Mouse (Mus musculus) midbrain, embryonic 11.5 days (tissue): ENCODE data around the gene Slc35e3. TPM values are rescaled to one million over a fixed set of nuclear protein-coding genes. Genes with fewer than 3 reads are reported as not detected.
A peak's percentile ranks its signal among the peaks of the same experiment; 100 is the strongest.
"Not testable (repeated sequence)": the region's sequence is repeated elsewhere in the genome, so short reads cannot be mapped to it uniquely, and the experiment has no call there.

Experiments
- ATAC-seq: fragments of 200-750 bp; cut with Nextera tagmentation; 2 replicates; pipeline ENCODE4 v1.8.0; 2017; ENCODE audit warnings: moderate TSS enrichment, moderate library complexity; ENCODE audit not compliant: low FRiP score
- DNase-seq: peaks from one replicate; pipeline ENCODE4 v3.0.0; 2015; ENCODE audit warnings: low spot score; ENCODE audit errors: missing footprints
- H3K27ac ChIP-seq: fragments of 300-500 bp; sonication (generic); 2 replicates; pipeline ENCODE4 v1.5.1; 2014; ENCODE audit warnings: low read depth, low read length
- H3K27me3 ChIP-seq: fragments of 300-500 bp; sonication (generic); 2 replicates; pipeline ENCODE4 v1.6.1; 2014; ENCODE audit warnings: mild to moderate bottlenecking, low read length, moderate library complexity, mixed read lengths; ENCODE audit not compliant: control insufficient read depth, insufficient read depth
- H3K36me3 ChIP-seq: fragments of 300-500 bp; sonication (generic); 2 replicates; pipeline ENCODE4 v1.6.1; 2014; ENCODE audit warnings: mild to moderate bottlenecking, low read length, moderate library complexity, mixed read lengths; ENCODE audit not compliant: control insufficient read depth, insufficient read depth
- H3K4me1 ChIP-seq: fragments of 300-500 bp; sonication (generic); 2 replicates; pipeline ENCODE4 v1.6.1; 2014; ENCODE audit warnings: low read length; ENCODE audit not compliant: control insufficient read depth, insufficient read depth
- H3K4me2 ChIP-seq: fragments of 300-500 bp; sonication (generic); 2 replicates; pipeline ENCODE4 v1.6.1; 2014; ENCODE audit warnings: mild to moderate bottlenecking, moderate library complexity
- H3K4me3 ChIP-seq: fragments of 300-500 bp; sonication (generic); 2 replicates; pipeline ENCODE4 v1.5.1; 2014; ENCODE audit warnings: low read depth, low read length
- H3K9ac ChIP-seq: fragments of 300-500 bp; sonication (generic); 2 replicates; pipeline ENCODE4 v1.6.1; 2014; ENCODE audit warnings: low read length
- H3K9me3 ChIP-seq: fragments of 300-500 bp; sonication (generic); 2 replicates; pipeline ENCODE4 v1.6.1; 2016; ENCODE audit warnings: low read length; ENCODE audit not compliant: control insufficient read depth
- WGBS: fragments of 180-500 bp; shearing (Covaris S2); extraction: QIAGEN DNeasy Blood & Tissue Kit; methylation state at CpG from one replicate; pipeline ENCODE4 v1.1.7; 2014; 5-methylcytosine and 5-hydroxymethylcytosine counted together
- polyA plus RNA-seq: library from polyadenylated mRNA; unstranded; fragments of >200 nt; fragmentation: Nextera tagmentation; extraction: Ambion mirVana; gene quantifications from 2 replicates; pipeline ENCODE4 v1.2.1, GENCODE M21; 2014

Gene Slc35e3
- polyA plus RNA-seq, 1 experiment from 2014 or later, result 21.4 TPM

DNA sequence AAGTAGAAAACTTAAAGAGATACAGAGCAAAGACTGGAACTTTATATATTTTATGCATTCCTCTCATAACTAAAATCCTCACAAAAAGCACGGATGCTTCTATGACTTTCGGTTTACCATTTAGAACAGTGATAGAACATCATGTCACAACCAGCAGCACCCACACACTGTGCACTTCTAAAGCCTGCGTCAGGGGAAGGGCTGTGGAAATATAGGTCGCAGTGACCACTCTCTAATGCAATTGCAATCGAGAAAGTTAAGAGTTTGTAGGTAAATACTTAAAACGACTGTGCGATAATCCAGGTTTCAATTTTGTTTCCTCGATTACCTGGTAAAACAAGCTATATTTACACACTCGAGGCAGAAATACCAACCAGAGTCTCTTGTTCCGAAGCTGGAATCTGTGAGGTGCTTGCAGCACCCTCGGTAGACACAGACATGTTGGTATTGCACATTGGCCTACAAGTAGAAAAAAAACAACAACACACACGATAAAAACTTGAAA is 36.8 kb downstream of the Slc35e3 start:
- H3K27ac ChIP-seq, result no peak overlapping the region
- ATAC-seq (no peak), DNase-seq (no peak)
- peaks cover 12% of the 10 kb centered on the region; the same call in 1 of the 2 replicates for H3K4me1 ChIP-seq
- peak overlapping the region; percentile 85 for H3K4me2 ChIP-seq
- WGBS, result 60% methylated on average over 12 of the region's 12 CpGs
- peaks cover 6% of the 10 kb centered on the region for H3K36me3 ChIP-seq
- H3K4me3 ChIP-seq, result peak overlapping the region; percentile 75
- H3K9ac ChIP-seq, result peak overlapping the region; percentile 99
- no peaks in the 10 kb centered on the region for H3K9me3 ChIP-seq
- no peaks in the 10 kb centered on the region for H3K27me3 ChIP-seq

DNA sequence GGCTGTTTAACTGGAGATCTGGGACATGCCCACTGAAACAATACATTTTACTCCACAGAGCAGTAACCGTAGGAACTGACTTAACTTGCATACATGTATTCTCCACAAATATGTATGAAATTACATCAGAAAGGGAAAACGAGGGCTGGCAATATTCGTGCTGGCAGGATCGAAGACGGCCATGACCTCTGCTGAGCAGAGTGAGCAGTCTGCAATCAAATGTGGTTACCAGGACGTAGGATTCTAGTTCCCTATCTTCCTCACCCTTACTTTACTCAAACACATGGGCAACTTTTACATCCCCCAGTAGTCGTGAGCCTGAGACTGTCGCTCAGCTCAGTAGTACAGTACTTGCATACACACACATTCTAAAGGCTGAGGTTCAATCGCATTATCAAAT is 37.3 kb downstream of the Slc35e3 start:
- H3K27me3 ChIP-seq, result no peaks in the 10 kb centered on the region
- H3K9ac ChIP-seq, result no peak overlapping the region
- 91% methylated on average over 9 of the region's 9 CpGs for WGBS
- H3K9me3 ChIP-seq, result no peaks in the 10 kb centered on the region
- H3K36me3 ChIP-seq, result peaks cover 8% of the 10 kb centered on the region
- peaks cover 12% of the 10 kb centered on the region; the same call in 1 of the 2 replicates for H3K4me1 ChIP-seq
- H3K4me3 ChIP-seq, result peak overlapping the region; percentile 75
- H3K4me2 ChIP-seq, result peak overlapping the region; percentile 85
- no peak overlapping the region for H3K27ac ChIP-seq
- DNase-seq (no peak), ATAC-seq (no peak)

DNA sequence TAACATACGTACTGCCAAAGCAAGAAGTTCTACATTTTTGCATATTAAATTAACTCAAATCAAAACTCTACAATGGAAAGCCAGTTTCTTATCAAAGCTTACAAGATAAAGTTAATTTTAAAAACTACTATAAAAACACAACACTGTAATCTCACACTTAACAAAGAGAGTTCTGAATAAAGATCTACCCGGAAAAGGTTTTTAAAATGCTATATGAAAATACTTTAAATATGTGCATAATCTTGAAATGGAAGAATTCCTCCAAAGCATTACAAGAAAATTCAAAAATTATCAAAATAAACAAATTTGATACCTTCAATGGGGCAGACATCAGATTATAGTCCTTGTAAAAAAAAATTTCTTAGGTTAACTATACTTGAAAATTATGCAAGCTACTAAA is 37.8 kb downstream of the Slc35e3 start:
- H3K9me3 ChIP-seq, result no peaks in the 10 kb centered on the region
- 98% methylated on average over 2 of the region's 2 CpGs for WGBS
- no peaks in the 10 kb centered on the region for H3K27me3 ChIP-seq
- DNase-seq, result no peak
- no peak overlapping the region for H3K27ac ChIP-seq
- H3K36me3 ChIP-seq, result peaks cover 12% of the 10 kb centered on the region
- peaks cover 12% of the 10 kb centered on the region; the same call in 1 of the 2 replicates for H3K4me1 ChIP-seq
- no peak overlapping the region for H3K4me3 ChIP-seq
- ATAC-seq, result no peak
- H3K9ac ChIP-seq, result no peak overlapping the region
- no peak overlapping the region for H3K4me2 ChIP-seq

DNA sequence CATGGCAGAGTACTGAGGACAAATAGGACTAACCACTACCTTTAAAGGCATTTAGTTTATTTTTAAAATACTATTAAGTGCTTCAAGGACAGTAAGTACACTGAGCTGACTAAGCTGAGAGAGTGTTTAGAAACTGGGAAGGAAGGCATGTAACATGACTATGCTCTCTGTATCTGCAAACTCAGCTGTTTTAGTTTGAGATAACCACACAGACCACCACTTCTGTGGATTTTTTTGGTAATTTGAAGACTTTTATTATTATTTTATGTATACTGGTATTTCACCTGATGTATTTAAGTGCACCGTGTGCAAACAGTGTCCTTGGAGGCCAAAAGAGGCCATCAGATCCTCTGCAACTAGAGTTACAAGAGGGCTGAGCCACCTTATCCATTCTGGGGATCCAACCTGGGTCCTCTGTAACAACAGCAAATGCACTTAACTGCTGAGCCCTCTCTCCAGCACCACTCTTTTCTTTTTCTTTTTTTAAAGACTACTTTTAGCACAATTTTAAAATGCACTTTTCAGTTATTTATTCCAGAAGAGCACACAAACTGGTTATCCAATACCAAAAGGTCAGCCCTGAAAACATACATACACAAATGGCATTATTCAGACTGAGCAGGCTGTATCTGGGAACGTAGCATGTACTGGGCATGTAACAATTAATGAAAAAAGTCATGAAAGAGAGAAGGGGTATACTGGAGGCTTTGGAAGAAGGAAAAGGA is 38.9 kb downstream of the Slc35e3 start:
- Histone ChIP-seq H3K9ac (no peak overlapping the region), H3K36me3 (peaks cover 13% of the 10 kb centered on the region), H3K4me2 (no peak overlapping the region), H3K27me3 (no peaks in the 10 kb centered on the region), H3K9me3 (no peaks in the 10 kb centered on the region), H3K4me3 (no peak overlapping the region), H3K27ac (no peak overlapping the region), H3K4me1 (peaks cover 12% of the 10 kb centered on the region; the same call in 1 of the 2 replicates)
- ATAC-seq (no peak), DNase-seq (no peak)
- WGBS, result 91% methylated on average over 2 of the region's 2 CpGs

DNA sequence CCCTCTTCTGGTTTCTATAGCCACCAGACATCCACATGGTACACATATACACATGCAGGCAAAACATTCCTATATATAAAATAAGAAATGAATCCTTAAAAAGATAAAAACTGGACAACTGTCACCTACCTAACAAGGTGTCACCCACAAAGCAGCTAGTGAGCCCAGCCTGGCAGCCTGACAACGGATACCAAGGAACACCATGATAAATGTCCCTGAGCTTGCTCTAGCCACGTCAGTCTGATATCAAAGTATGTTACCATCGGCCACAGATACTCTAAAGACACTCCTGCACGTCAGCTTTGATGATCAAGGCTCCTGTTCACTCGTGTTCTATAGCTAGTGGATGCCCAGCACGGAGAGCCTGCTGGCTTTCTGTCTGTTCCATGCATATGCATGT is 39.7 kb downstream of the Slc35e3 start:
- Histone ChIP-seq H3K4me3 (no peak overlapping the region), H3K9me3 (no peaks in the 10 kb centered on the region), H3K4me2 (no peak overlapping the region), H3K27ac (no peak overlapping the region), H3K36me3 (peaks cover 19% of the 10 kb centered on the region), H3K27me3 (no peaks in the 10 kb centered on the region), H3K4me1 (peaks cover 12% of the 10 kb centered on the region; the same call in 1 of the 2 replicates), H3K9ac (no peak overlapping the region)
- ATAC-seq, result no peak
- WGBS, result 90% methylated on average over 6 of the region's 6 CpGs
- no peak for DNase-seq

DNA sequence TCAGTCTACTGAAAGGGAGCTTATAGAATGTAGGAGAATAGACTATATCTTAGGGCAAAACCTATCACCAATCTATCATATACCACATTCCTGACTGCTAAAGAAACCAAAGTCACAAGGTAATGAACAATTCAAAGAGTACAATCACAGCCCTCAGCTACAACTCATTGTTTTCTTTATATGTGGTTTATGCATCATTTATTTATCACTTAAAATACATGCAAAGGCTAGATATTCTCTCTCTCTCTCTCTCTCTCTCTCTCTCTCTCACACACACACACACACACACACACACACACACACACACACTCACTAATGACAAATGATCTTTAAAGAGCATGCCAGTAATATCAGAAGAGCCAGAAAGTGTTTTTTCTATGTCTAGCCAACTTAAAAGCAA is 40.4 kb downstream of the Slc35e3 start:
- H3K9ac ChIP-seq, result no peak overlapping the region
- no peak overlapping the region for H3K27ac ChIP-seq
- DNase-seq, result no peak
- no peaks in the 10 kb centered on the region for H3K27me3 ChIP-seq
- ATAC-seq, result no peak
- H3K9me3 ChIP-seq, result no peaks in the 10 kb centered on the region
- peaks cover 19% of the 10 kb centered on the region for H3K36me3 ChIP-seq
- peaks cover 10% of the 10 kb centered on the region; the same call in 1 of the 2 replicates for H3K4me1 ChIP-seq
- no peak overlapping the region for H3K4me3 ChIP-seq
- no peak overlapping the region for H3K4me2 ChIP-seq

DNA sequence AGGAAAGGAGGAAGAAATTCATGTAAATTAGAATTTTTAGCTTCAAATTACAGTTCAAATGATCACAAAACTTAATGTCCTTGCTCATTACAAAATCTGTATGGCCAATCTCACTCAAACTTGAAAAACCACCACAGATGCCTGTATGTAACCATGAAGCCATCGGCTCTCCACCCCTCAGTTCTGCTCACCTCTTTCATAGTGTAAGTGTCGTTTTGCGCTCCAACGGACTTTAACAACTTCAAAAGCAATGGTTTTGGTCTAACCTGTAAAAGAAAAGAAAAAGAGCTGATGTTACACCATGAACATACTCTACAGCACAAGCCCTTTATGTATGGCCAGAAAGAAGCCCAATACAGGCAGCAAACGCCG is 41.2 kb downstream of the Slc35e3 start:
- no peaks in the 10 kb centered on the region for H3K27me3 ChIP-seq
- peaks cover 10% of the 10 kb centered on the region; the same call in 1 of the 2 replicates for H3K4me1 ChIP-seq
- no peak for DNase-seq
- 97% methylated on average over 6 of the region's 6 CpGs for WGBS
- peaks cover 22% of the 10 kb centered on the region for H3K36me3 ChIP-seq
- no peak overlapping the region for H3K27ac ChIP-seq
- H3K9me3 ChIP-seq, result no peaks in the 10 kb centered on the region
- no peak for ATAC-seq
- H3K4me2 ChIP-seq, result no peak overlapping the region
- H3K9ac ChIP-seq, result no peak overlapping the region
- no peak overlapping the region for H3K4me3 ChIP-seq

DNA sequence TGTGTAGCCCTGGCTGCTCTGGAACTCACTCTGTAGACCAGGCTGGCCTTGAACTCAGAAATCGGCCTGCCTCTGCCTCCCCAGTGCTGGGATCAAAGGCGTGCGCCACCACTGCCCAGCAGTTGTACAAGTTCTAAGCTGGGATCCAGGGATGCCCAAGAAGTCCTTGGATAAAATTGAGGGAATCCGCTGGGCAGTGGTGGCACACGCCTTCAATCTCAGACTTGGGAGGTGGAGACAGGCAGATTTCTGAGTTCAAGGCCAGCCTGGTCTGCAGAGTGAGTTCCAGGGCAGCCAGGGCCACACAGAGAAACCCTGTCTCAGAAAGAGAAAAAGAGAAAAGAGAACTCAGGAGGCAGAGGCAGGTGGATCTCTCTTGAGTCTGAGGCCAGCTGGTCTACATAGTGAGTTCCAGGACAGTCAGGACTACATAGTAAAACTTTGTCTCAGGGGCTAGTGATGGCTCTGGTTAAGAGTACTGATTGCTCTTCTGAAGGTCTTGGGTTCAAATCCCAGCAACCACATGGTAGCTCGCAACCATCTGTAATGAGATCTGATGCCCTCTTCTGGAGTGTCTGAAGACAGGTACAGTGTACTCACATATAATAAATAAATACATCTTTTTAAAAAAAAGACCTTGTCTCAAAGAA is 41.7 kb downstream of the Slc35e3 start:
- H3K9ac ChIP-seq, DNase-seq: not testable (repeated sequence)
- 96% methylated on average over 6 of the region's 6 CpGs for WGBS

DNA sequence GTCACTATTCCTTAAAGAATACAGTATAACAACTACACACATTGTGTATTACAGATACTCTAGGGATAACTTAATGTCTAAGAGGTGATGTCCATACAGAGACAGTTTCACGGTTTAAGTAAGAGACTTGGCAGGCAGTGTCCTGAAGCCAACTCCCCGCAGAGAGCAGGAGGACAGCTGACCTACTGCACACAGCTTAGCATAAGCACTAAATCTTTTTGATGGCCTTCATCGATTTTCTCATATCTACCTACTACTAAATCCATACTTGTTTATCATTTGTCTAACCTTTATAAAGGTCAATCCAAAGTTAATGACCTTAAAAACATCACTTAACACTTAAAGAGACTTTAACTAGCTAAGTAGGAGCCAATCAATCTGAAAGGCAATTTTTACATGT is 42.7 kb downstream of the Slc35e3 start:
- 93% methylated on average over 3 of the region's 3 CpGs for WGBS
- H3K27ac ChIP-seq, result no peak overlapping the region
- H3K4me3 ChIP-seq, result no peak overlapping the region
- no peak overlapping the region for H3K4me2 ChIP-seq
- peaks cover 22% of the 10 kb centered on the region for H3K36me3 ChIP-seq
- H3K9me3 ChIP-seq, result no peaks in the 10 kb centered on the region
- no peak for ATAC-seq
- H3K4me1 ChIP-seq, result no peaks in the 10 kb centered on the region
- H3K9ac ChIP-seq, result no peak overlapping the region
- H3K27me3 ChIP-seq, result no peaks in the 10 kb centered on the region
- no peak for DNase-seq

More for the DNA sequence above, 41.7 kb downstream of the Slc35e3 start:
- H3K27ac ChIP-seq, H3K9me3 ChIP-seq, H3K4me2 ChIP-seq, H3K27me3 ChIP-seq, ATAC-seq, H3K4me3 ChIP-seq, H3K4me1 ChIP-seq: not testable (repeated sequence)
- peaks cover 22% of the 10 kb centered on the region for H3K36me3 ChIP-seq
